Mouse (Mus musculus) G1E (cell line): Measurements from ENCODE around the gene Ubqln5. TPM values are rescaled to one million over a fixed set of nuclear protein-coding genes. Genes with fewer than 3 reads are reported as not detected.
A peak's percentile ranks its signal among the peaks of the same experiment; 100 is the strongest.

ENCODE experiments used
- ATAC-seq: 2 replicates; pipeline ENCODE4 v1.8.0; 2016; ENCODE audit warnings: mild to moderate bottlenecking; ENCODE audit not compliant: insufficient number of reproducible peaks, poor library complexity, low FRiP score, severe bottlenecking; ENCODE audit errors: extremely low read depth
- DNase-seq: peaks from one replicate; pipeline ENCODE4 v3.0.0; 2012; ENCODE audit warnings: low spot score
- H3K27me3 ChIP-seq: 2 replicates; pipeline ENCODE4 v1.6.1; 2012; ENCODE audit warnings: mild to moderate bottlenecking, low read length, inconsistent platforms; ENCODE audit not compliant: insufficient read depth
- H3K36me3 ChIP-seq: replicated peaks from 2 replicates; pipeline ENCODE3; 2012; ENCODE audit warnings: mild to moderate bottlenecking, inconsistent platforms
- H3K4me1 ChIP-seq: 2 replicates; pipeline ENCODE4 v1.6.1; 2012; ENCODE audit warnings: low read depth, low read length, inconsistent platforms, mixed read lengths; ENCODE audit not compliant: insufficient read depth
- H3K4me3 ChIP-seq: 2 replicates; pipeline ENCODE4 v1.5.1; 2012; ENCODE audit warnings: low read depth, mild to moderate bottlenecking, inconsistent platforms, low read length, moderate library complexity, mixed read lengths
- H3K9me3 ChIP-seq: replicated peaks from 2 replicates; pipeline ENCODE4 v1.6.1; 2012; ENCODE audit warnings: inconsistent platforms
- CTCF ChIP-seq: IDR thresholded peaks from 2 replicates; pipeline ENCODE4 v1.5.1; 2012; ENCODE audit warnings: low read depth, low read length, inconsistent platforms, mixed read lengths
- GATA1 ChIP-seq: IDR thresholded peaks from 2 replicates; pipeline ENCODE4 v1.6.1; 2012; ENCODE audit warnings: borderline replicate concordance, low read length, inconsistent platforms, mixed read lengths
- GATA2 ChIP-seq: IDR thresholded peaks from 2 replicates; pipeline ENCODE4 v1.6.1; 2012; ENCODE audit warnings: low read depth, low read length, inconsistent platforms, borderline replicate concordance
- POLR2AphosphoS5 ChIP-seq: IDR thresholded peaks from 2 replicates; pipeline ENCODE4 v1.6.1; 2012; ENCODE audit warnings: low read depth, low read length, inconsistent platforms; ENCODE audit not compliant: insufficient replicate concordance
- TAL1 ChIP-seq: conservative IDR thresholded peaks from 2 replicates; pipeline ENCODE4 v1.6.1; 2012; ENCODE audit warnings: low read depth, low read length, inconsistent platforms, mixed read lengths
- polyA plus RNA-seq: library from polyadenylated mRNA; stranded (reverse); fragments of >175 nt; gene quantifications from 2 replicates; pipeline ENCODE4 v1.2.3, GENCODE M21; 2012
- total RNA-seq, 2 experiments: library from RNA; stranded (forward) in 1 of 2; stranded (reverse) in 1 of 2; fragments of 200-1000 nt in 1 of 2; fragments of >200 nt in 1 of 2; fragmentation: Nextera tagmentation in 1 of 2; gene quantifications; 2 replicates each; pipeline ENCODE4 v1.2.3; 2014 to 2017

The Ubqln5 gene
- total RNA-seq (2014; fragmentation: Nextera tagmentation) (not detected in 2 replicates), total RNA-seq (2017) (not detected in 2 replicates), polyA plus RNA-seq (not detected in 2 replicates)

DNA sequence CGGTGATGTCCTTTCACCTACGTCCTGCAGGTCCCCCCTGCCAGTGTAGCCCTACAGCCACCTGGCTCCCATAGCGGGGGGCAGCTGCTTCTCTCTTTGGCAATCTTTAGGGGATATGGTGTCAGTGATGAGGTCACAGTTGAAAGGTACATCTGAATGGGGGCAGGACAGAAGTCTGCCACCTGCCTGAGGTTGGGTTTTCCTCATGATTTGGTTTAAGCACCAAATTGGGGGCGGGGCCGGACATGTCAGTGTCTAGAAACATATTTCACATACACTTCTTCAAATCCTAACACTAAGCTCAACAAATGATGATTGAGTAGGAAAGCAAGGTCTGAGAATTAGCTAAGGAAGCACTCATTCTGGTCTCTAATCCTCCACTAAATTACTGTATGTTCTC lies at the start of gene Ubqln5:
TSS of gene Ubqln5 (minus strand) at position 101 of the 400 bp plus-strand sequence.
- DNase-seq (no peak), ATAC-seq (no peak)
- H3K27me3 ChIP-seq: no peaks in the 10 kb centered on the region; the same call in 1 of the 2 replicates
- no peaks in the 10 kb centered on the region for H3K9me3 ChIP-seq
- TF ChIP-seq GATA2 (no peak), POLR2AphosphoS5 (no peak), CTCF (no peak), TAL1 (no peak), GATA1 (no peak)
- H3K36me3 ChIP-seq: no peaks in the 10 kb centered on the region
- no peak within 1 kb of the TSS for H3K4me3 ChIP-seq
- H3K4me1 ChIP-seq: no peaks in the 10 kb centered on the region

DNA sequence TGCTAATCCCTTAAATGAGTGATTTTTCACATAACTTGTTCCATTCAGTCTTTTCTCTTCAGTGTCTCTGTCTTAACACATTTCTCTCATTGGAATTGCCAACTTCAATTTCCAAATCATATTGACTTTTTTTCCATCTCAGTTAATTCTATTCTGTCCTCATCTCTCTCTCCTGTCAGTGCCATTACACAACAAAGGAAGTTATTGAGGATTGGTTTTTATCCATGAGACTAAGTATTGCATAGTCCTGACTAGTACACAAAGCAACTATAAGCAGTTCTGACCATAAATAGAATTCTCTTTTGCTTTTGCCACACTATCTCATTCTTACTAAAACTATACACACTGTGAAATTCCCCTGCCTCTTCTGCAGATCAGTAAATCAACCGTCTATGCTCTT lies 49.4 kb upstream of the Ubqln5 start:
- H3K36me3 ChIP-seq: no peaks in the 10 kb centered on the region
- no peaks in the 10 kb centered on the region for H3K4me1 ChIP-seq
- DNase-seq (no peak), ATAC-seq (no peak)
- no peaks in the 10 kb centered on the region for H3K9me3 ChIP-seq
- H3K4me3 ChIP-seq: no peak overlapping the region
- no peaks in the 10 kb centered on the region for H3K27me3 ChIP-seq
- TF ChIP-seq GATA1 (no peak), TAL1 (no peak), POLR2AphosphoS5 (no peak), CTCF (no peak), GATA2 (no peak)

GRCm38 (mm10) chr7:104178422-104179054 lies 48.9 kb upstream of the Ubqln5 start:
- Histone ChIP-seq H3K4me1 (no peaks in the 10 kb centered on the region), H3K36me3 (no peaks in the 10 kb centered on the region), H3K27me3 (no peaks in the 10 kb centered on the region), H3K4me3 (no peak overlapping the region), H3K9me3 (no peaks in the 10 kb centered on the region)
- DNase-seq: no peak
- TF ChIP-seq POLR2AphosphoS5: no peak
- TF ChIP-seq CTCF: no peak
- no peak for TF ChIP-seq TAL1
- no peak for TF ChIP-seq GATA2
- TF ChIP-seq GATA1: no peak
- no peak for ATAC-seq

GRCm38 (mm10) chr7:104175085-104175484 lies 45.5 kb upstream of the Ubqln5 start:
- no peaks in the 10 kb centered on the region for H3K9me3 ChIP-seq
- DNase-seq: no peak
- no peaks in the 10 kb centered on the region for H3K4me1 ChIP-seq
- no peak overlapping the region for H3K4me3 ChIP-seq
- H3K36me3 ChIP-seq: no peaks in the 10 kb centered on the region
- TF ChIP-seq GATA1 (no peak), TAL1 (no peak), POLR2AphosphoS5 (no peak)
- no peaks in the 10 kb centered on the region for H3K27me3 ChIP-seq
- no peak for ATAC-seq

- H3K27me3 ChIP-seq: 0 out of 2 replicates have a peak, but pooled peaks cover 3% of the 10 kb centered on the region
- H3K36me3 ChIP-seq: no peaks in the 10 kb centered on the region
- TF ChIP-seq GATA1: no peak
- no peak for TF ChIP-seq CTCF
- no peak for TF ChIP-seq POLR2AphosphoS5
- no peak for TF ChIP-seq TAL1
- TF ChIP-seq GATA2: no peak
- no peaks in the 10 kb centered on the region for H3K4me1 ChIP-seq
- no peaks in the 10 kb centered on the region for H3K9me3 ChIP-seq
- no peak for ATAC-seq
- no peak overlapping the region for H3K4me3 ChIP-seq
- DNase-seq: peak; percentile 2
Measured at GRCm38 (mm10) chr7:104169634-104170204, 40.1 kb upstream of the Ubqln5 start.

GRCm38 (mm10) chr7:104167105-104167504 lies 37.5 kb upstream of the Ubqln5 start:
- no peak for TF ChIP-seq POLR2AphosphoS5
- TF ChIP-seq GATA2: no peak
- TF ChIP-seq CTCF: no peak
- TF ChIP-seq TAL1: no peak
- no peak for TF ChIP-seq GATA1
- DNase-seq (no peak), ATAC-seq (no peak)
- Histone ChIP-seq H3K4me3 (no peak overlapping the region), H3K4me1 (no peaks in the 10 kb centered on the region), H3K36me3 (no peaks in the 10 kb centered on the region), H3K27me3 (0 out of 2 replicates have a peak, but pooled peaks cover 3% of the 10 kb centered on the region), H3K9me3 (no peaks in the 10 kb centered on the region)

DNA sequence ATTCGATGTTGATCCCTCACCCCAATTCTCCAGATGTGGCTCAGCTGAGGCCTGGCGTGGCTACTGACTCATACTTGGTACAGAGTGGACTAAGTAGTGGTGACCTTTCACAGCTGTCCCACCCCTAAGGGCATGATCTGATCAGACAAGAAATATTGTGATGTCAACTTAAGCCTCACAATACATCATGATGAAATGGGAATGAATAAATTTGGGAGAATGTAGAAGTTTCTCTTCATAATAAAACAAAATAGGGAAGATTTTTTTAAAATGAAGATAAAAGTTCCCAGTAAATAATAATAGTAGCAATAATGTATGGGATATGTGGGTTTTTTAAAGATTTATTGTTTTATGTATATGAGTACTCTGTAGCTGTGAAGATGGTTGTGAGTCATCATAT lies 20.8 kb upstream of the Ubqln5 start, which contains the start of gene Ubqlnl:
TSS of gene Ubqlnl (minus strand) at position 101 of the 400 bp plus-strand sequence.
- ATAC-seq: no peak
- no peak for DNase-seq
- no peaks in the 10 kb centered on the region; the same call in 1 of the 2 replicates for H3K27me3 ChIP-seq
- H3K9me3 ChIP-seq: no peaks in the 10 kb centered on the region
- TF ChIP-seq CTCF (no peak), GATA2 (no peak), TAL1 (no peak), GATA1 (no peak), POLR2AphosphoS5 (no peak)
- no peaks in the 10 kb centered on the region for H3K4me1 ChIP-seq
- no peak within 1 kb of the TSS for H3K4me3 ChIP-seq
- H3K36me3 ChIP-seq: no peaks in the 10 kb centered on the region
